Mouse (Mus musculus): ENCODE results near the gene Cep126. TPM values are rescaled to one million over a fixed set of nuclear protein-coding genes. Genes with fewer than 3 reads are reported as not detected.

The Cep126 gene
- total and polyA plus RNA-seq, 3 experiments: 1.3 to 3.3 (median 2.9) TPM

GRCm38 (mm10) chr9:8035091-8035490 is 99.0 kb downstream of the Cep126 start:
- H3K36me3 ChIP-seq (ENCODE audit: control insufficient read depth, insufficient read depth, low read length): no peaks in the 10 kb centered on the region
- intact Hi-C loops (cut with DNase I): no loop called here
- DNase-seq: no peak
- H3K79me2 ChIP-seq (replicated peaks; ENCODE audit: control insufficient read depth, insufficient read depth, low read length): no peaks in the 10 kb centered on the region
- H3K4me1 ChIP-seq (ENCODE audit: control insufficient read depth, insufficient read depth, low read length): no peaks in the 10 kb centered on the region
- WGBS: 68% methylated on average over 4 of the region's 4 CpGs
- TF ChIP-seq POLR2A (IDR thresholded peaks at IDR 0.05; ENCODE audit: insufficient read depth, low read depth, low read length): no peak
- TF ChIP-seq CTCF (IDR thresholded peaks at IDR 0.05): no peak
- TF ChIP-seq EP300 (IDR thresholded peaks at IDR 0.05; ENCODE audit: insufficient read depth, low read depth, low read length): no peak
- no peak overlapping the region for H3K4me3 ChIP-seq
- H3K27ac ChIP-seq: no peak overlapping the region
- no peak overlapping the region for H3K9ac ChIP-seq (ENCODE audit: low read depth, low read length)
- H3K27me3 ChIP-seq (ENCODE audit: control insufficient read depth, insufficient read depth, low read length): no peaks in the 10 kb centered on the region

DNA sequence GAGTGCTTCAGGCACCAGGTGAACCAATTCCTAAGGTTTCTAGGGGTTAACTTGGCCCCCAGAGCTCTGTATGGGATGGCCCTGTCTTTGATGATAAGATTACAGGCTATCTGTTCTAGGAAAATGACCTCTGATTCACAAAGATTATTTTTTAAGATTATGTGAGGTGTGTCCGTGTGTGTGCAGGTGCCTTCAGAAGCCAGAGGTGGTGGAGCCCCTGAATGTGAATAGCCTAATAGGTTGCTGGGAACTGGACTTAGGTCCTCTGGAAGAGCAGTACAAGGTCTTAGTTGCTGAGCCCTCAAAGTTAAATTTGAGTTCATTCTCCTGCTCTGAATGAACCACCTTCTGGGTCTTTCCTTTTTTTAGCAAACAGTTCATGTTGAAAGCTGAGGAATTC is 100.0 kb downstream of the Cep126 start:
- intact Hi-C loops (cut with DNase I): no loop called here
- H3K27me3 ChIP-seq (ENCODE audit: control insufficient read depth, insufficient read depth, low read length): no peaks in the 10 kb centered on the region
- no peak overlapping the region for H3K4me3 ChIP-seq
- WGBS: 73% methylated on average over 1 of the region's 1 CpGs
- TF ChIP-seq CTCF (IDR thresholded peaks at IDR 0.05) (no peak), POLR2A (IDR thresholded peaks at IDR 0.05; ENCODE audit: insufficient read depth, low read depth, low read length) (no peak), EP300 (IDR thresholded peaks at IDR 0.05; ENCODE audit: insufficient read depth, low read depth, low read length) (no peak)
- H3K9ac ChIP-seq (ENCODE audit: low read depth, low read length): no peak overlapping the region
- DNase-seq: no peak
- H3K36me3 ChIP-seq (ENCODE audit: control insufficient read depth, insufficient read depth, low read length): no peaks in the 10 kb centered on the region
- no peaks in the 10 kb centered on the region for H3K4me1 ChIP-seq (ENCODE audit: control insufficient read depth, insufficient read depth, low read length)
- H3K79me2 ChIP-seq (replicated peaks; ENCODE audit: control insufficient read depth, insufficient read depth, low read length): no peaks in the 10 kb centered on the region
- H3K27ac ChIP-seq: no peak overlapping the region

DNA sequence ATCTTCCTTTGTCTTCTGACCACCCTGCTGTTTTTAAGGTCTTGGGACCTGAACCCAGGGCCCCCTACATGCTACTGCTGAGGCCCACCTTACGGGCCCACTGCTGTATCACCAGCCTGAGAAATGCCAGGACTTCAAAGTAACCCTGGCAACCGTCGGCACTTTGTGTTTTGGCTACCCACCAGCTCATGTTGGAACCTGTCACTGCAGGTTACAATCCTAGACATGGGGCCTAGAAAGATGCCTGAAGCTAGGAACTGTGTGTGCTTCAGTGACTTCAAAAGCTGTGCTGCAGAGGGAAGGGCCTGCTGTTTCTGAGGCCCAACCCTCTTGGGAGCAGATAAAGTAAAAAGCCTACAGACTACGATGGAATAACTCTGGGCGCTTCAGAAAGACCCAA is 101.2 kb downstream of the Cep126 start:
- no peak for TF ChIP-seq POLR2A (IDR thresholded peaks at IDR 0.05; ENCODE audit: insufficient read depth, low read depth, low read length)
- TF ChIP-seq EP300 (IDR thresholded peaks at IDR 0.05; ENCODE audit: insufficient read depth, low read depth, low read length): no peak
- TF ChIP-seq CTCF (IDR thresholded peaks at IDR 0.05): no peak
- 79% methylated on average over 5 of the region's 5 CpGs for WGBS
- Histone ChIP-seq H3K9ac (ENCODE audit: low read depth, low read length) (no peak overlapping the region), H3K36me3 (ENCODE audit: control insufficient read depth, insufficient read depth, low read length) (no peaks in the 10 kb centered on the region), H3K27me3 (ENCODE audit: control insufficient read depth, insufficient read depth, low read length) (no peaks in the 10 kb centered on the region), H3K4me1 (ENCODE audit: control insufficient read depth, insufficient read depth, low read length) (no peaks in the 10 kb centered on the region), H3K79me2 (replicated peaks; ENCODE audit: control insufficient read depth, insufficient read depth, low read length) (no peaks in the 10 kb centered on the region), H3K27ac (no peak overlapping the region), H3K4me3 (no peak overlapping the region)
- intact Hi-C loops (cut with DNase I): no loop called here
- DNase-seq: no peak

Other genes with a start within 250 kb of the Cep126 start
- gene Yap1, start 129.7 kb downstream of the Cep126 start, total RNA-seq (2021): 10 to 100 TPM; 70.7 to 71.9 TPM
- gene Yap1, start 129.7 kb downstream of the Cep126 start, polyA plus RNA-seq (2012; rRNA removed): 37.9 and 51.1 TPM in 2 replicates
- under 1 TPM; 0.55 to 0.70 TPM for gene Cfap300, start 91.5 kb downstream of the Cep126 start, total RNA-seq (2021)
- gene Cfap300, start 91.5 kb downstream of the Cep126 start, polyA plus RNA-seq (2012; rRNA removed): 0.73 and 0.76 TPM in 2 replicates

All from heart, adult 2 months (tissue).